Mouse (Mus musculus) cerebellum, postnatal 10 days (tissue): Measurements from ENCODE around the gene Nsun6.

Experiments used
- DNase-seq, 2 experiments: peaks; one replicate each; pipeline ENCODE4 v3.0.0; 2021; ENCODE audit warnings: mixed read lengths in 2 of 2

Nsun6 gene

DNA sequence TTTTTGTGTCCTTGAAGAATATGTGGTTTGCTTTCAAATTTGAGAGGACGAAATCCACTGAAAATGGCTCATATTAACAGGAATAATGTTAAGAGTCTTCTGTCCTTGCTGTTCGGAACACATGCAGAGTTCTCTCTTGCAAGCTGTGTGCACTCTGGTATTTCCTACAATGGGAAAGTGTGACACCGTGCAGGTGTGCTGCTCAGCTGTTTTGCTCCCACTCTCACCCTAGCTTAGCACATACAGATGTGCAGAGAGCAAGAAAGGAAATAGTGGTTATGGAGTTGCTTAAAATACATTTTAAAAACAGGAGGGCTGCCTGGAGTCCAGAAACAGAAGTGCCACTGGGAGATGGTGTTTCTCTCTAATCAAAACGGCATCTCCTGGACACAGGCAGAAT lies 65.5 kb downstream of the Nsun6 start:
- DNase-seq = no peak

DNA sequence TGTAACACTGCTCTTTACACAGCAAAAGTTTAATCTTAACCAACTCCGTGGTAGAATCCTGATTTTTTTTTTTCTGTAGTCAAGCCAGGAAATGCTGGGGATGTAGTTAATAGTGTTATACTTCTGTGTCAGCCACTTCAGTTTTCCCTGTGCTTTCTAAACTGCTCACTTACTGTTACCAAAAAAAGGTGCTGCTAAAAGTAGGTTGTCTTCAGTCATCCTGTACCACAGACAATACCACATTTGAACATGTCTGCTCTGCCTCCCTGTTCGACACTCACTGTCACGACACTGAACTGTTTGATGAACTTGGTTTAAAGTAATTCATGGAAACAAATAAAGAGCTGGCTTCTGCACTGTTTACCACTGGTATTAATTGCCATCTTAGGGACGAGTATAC lies 66.4 kb downstream of the Nsun6 start:
- no peak for DNase-seq

DNA sequence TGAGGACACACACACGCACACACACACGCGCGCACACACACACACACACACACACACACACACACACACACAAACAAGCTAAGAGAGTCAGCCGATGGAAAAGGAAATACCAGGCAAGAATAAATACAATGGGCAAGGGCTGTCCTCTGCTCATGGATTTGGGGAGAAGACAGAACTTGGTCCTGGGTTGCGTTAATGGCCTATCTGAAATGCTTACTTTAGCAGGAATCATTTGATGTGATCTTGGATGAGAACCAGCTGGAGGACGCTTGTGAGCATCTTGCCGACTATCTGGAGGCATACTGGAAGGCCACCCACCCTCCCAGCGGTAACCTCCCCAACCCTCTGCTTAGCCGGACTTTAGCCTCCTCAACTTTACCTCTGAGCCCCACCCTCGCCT lies 70.8 kb downstream of the Nsun6 start:
- no peak for DNase-seq

DNA sequence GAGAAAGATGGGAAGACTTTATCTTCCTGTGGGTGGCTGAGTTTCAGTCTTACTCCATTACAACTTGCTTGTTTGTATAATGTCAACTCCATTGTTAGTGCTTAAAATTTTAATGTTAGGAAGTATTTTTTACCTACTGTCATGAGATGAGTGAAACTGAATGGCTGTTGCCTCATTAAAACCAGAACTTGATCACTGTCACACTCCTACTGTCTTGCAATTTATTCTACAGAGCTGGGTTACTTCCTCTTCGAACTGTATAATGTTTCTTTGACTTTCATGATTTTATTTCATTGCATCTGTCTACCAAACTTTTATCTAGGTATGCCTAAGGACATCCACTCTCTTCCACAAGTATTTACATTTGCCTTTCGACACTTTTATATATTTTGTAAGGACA lies 93.4 kb downstream of the Nsun6 start:
- DNase-seq = no peak

DNA sequence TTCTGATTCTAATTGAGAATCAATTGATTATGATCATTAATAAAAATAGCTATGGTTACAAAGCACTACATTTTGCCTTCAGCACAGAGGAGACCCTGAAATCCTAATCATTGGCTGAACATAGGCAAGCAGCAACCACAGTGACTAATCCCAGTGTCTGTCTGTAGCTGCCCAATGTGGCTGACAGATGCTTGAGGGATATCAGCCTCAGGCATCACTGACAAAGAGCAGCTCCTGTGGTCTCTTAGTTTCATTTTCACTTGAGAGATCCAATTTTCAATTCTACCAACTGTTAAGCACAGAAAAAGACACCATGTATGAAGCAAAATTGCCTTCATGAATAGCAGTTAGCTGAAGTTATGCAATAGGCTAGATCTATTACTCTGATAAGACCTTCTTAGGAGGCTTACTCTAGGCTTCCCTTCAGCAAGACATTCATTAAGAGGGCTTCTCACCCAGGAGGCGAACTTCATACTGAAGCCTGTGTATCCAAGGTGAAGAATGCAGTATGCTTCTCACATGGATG lies 93.8 kb downstream of the Nsun6 start:
- no peak for DNase-seq

DNA sequence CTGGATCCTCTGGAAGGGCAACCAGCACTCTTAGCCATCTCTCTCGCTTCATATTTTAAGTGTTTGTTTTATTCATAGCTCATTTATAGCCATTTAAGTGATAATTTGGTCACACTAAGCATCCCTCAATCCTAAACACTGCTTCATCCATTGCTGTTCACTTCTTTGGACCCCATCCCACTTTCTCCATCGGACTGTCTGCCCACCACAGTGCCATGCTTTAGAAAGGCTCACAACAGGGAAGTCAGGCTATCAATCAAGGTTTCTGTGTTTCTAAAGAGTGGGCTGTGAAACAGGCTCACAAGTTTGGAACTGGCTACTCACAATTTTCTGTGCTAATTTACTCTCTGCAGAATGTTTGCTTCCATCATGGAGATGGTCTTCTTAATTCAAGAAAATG lies 101.8 kb downstream of the Nsun6 start:
- peak in 1 of 2 experiments; percentile 4 for DNase-seq
